Mouse (Mus musculus) cerebellum, postnatal 10 days (tissue): ENCODE measurements around the gene Coq10b.

ENCODE experiments used
- DNase-seq, 2 experiments: peaks; one replicate each; pipeline ENCODE4 v3.0.0; 2021; ENCODE audit warnings: mixed read lengths in 2 of 2

The Coq10b gene

DNA sequence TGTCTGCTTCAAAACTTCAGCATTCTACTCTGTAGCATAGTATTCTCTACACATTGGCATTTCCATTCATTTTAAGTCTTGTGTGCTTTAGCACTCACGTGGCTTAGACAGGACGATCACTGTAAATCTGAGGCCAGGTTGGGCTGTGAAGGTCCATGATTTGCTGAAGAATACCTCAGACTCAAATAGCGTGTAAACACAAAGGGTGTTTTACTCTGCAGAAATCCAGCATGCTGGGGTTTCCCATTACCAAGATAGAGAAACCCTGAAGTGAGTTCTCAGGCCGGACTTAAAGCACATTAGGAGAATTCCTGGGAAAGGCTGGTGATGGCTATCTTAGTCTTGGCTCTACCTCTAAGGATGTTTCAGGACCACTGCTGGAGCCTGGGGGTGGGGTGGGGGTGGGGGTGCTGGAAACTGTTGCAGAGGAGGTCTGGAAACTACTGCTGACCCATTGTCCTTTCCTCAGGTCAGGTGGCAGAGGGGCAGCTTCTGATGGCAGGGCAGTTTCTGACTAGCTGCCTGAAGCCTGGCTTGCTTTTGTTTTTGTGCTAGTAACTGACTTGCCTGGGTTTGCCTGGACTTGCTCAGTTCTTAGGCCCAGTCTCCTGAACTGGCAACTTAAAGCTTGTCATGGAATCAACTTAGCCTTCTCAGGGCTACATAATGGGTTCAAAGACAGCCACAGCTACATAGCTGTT lies 56.6 kb downstream of the Coq10b start:
- DNase-seq = no peak
